Mouse (Mus musculus): Measurements from ENCODE around the gene Gtf2h3. TPM values are rescaled to one million over a fixed set of nuclear protein-coding genes. Genes with fewer than 3 reads are reported as not detected.
"Not testable (repeated sequence)": the region's sequence is repeated elsewhere in the genome, so short reads cannot be mapped to it uniquely, and the experiment has no call there.

The Gtf2h3 gene
- polyA plus RNA-seq, 1 experiment from 2014 or later = 30.8 TPM

DNA sequence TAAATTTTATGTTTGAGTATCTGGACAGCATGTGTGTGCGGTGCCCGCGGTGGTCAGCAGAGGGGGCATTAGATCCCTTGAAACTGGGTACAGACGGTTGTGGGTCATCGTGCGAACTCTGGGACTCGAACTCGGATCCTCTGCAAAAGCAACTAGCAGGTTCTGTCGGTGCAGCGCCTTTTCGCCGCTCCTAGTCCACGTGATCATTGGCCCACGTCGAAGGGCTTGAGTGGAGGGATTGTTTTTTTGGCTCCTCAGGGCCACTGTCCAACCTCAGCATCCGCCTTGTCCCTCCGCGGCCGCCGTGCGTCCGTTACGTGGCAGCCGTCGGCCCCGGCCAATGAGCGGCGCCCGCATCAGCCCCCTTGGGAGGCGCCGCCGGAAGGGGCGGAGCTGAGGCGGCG, 38.6 kb upstream of the Gtf2h3 start, which contains the start of gene Tmed2:
Tmed2 (plus strand) TSS at position 313 of the 404 bp plus-strand sequence.
- Histone ChIP-seq H3K27me3 (no peaks in the 10 kb centered on the region), H3K4me2 (peak within 1 kb of the TSS; percentile 79), H3K36me3 (peaks cover 32% of the 10 kb centered on the region), H3K27ac (peak within 1 kb of the TSS; percentile 87), H3K4me3 (replicated peaks) (peak within 1 kb of the TSS; percentile 96), H3K9ac (peak within 1 kb of the TSS; percentile 96), H3K9me3 (replicated peaks) (no peaks in the 10 kb centered on the region), H3K4me1 (replicated peaks) (peaks cover 38% of the 10 kb centered on the region)
- DNase-seq = peak; percentile 92
- peak; percentile 90 for ATAC-seq (ENCODE audit: low read depth)
- under 1% methylated on average over 35 of the region's 35 CpGs for WGBS (ENCODE audit: insufficient replicate concordance)

DNA sequence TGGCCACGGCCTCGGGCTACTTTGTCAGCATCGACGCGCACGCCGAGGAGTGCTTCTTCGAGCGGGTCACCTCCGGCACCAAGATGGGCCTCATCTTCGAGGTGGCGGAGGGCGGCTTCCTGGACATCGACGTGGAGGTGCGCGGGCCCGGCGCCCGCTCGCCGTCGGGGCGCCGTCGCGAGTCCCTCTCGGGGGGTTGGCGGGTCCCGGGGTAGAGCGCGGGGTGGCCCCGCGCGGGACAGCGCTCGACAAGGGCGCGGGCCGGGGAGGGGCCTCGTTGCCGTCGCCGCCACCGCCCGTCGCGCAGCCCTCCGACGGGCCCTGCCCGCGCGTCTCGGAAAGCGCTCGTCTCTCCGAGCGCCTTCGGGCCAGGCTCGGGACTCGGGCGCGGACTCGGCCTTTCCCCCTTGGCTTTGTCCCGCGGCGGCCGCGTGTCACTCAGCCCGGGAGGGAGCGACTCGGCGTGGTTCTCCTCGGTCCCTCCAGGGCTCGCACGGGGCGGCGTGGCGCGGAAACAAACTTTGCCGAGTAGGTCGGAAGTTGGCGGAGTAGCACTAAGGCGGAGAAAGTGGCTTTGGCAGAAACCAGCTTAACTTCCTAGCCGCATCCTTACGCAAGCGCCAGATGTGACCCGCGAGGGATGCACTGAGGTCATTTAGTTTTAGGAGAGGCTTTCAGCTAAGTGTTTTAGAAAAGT, 37.9 kb upstream of the Gtf2h3 start:
- peak; percentile 84 for ATAC-seq (ENCODE audit: low read depth)
- H3K4me1 ChIP-seq (replicated peaks) = peaks cover 38% of the 10 kb centered on the region
- no peaks in the 10 kb centered on the region for H3K9me3 ChIP-seq (replicated peaks)
- DNase-seq = peak; percentile 64
- peak overlapping the region; percentile 79 for H3K4me2 ChIP-seq
- peak overlapping the region; percentile 96 for H3K9ac ChIP-seq
- peak overlapping the region; percentile 96 for H3K4me3 ChIP-seq (replicated peaks)
- under 1% methylated on average over 83 of the region's 89 CpGs for WGBS (ENCODE audit: insufficient replicate concordance)
- H3K36me3 ChIP-seq = peaks cover 39% of the 10 kb centered on the region
- peak overlapping the region; percentile 87 for H3K27ac ChIP-seq
- H3K27me3 ChIP-seq = no peaks in the 10 kb centered on the region

DNA sequence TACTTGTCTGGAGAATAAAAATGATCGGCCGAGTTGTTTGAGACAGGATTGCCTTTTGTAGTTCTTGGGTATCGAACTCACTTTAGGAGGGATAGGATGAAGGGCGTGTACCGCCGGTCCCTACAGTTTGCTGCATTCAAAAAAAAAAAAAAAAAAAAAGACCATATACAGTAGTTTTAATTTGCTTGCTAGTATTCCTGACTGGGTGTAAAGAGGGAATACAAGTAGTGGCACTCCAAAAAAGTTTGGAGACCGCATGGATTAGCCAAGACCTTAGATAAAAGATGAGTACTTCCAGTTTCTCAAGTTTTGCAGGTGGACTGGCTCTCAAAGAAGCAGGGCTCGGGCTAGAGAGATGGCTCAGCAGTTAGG, 37.4 kb upstream of the Gtf2h3 start:
- no peak for ATAC-seq (ENCODE audit: low read depth)
- peaks cover 37% of the 10 kb centered on the region for H3K4me1 ChIP-seq (replicated peaks)
- DNase-seq = no peak
- WGBS (ENCODE audit: insufficient replicate concordance) = 7% methylated on average over 8 of the region's 8 CpGs
- H3K9ac ChIP-seq = peak overlapping the region; percentile 96
- no peaks in the 10 kb centered on the region for H3K27me3 ChIP-seq
- H3K27ac ChIP-seq = peak overlapping the region; percentile 87
- H3K9me3 ChIP-seq (replicated peaks) = no peaks in the 10 kb centered on the region
- H3K4me2 ChIP-seq = peak overlapping the region; percentile 79
- peak overlapping the region; percentile 96 for H3K4me3 ChIP-seq (replicated peaks)
- peaks cover 44% of the 10 kb centered on the region for H3K36me3 ChIP-seq

DNA sequence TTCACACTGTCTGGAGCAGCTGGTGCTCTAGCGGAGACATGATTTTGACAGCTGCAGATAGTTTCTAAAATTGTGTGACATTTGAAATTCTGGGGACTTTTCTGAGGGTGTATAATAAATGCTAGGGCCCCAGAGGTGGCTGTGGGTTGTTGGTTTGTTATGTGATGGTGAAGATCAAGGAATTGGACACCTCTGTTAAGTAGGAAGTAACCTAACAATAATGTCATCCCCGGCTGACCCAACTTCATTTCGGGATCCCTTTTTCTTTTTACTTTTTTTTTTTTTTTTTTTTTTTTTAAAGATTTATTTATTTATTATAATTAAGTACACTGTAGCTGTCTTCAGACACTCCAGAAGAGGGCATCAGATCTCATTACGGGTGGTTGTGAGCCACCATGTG, 28.2 kb upstream of the Gtf2h3 start:
- WGBS (ENCODE audit: insufficient replicate concordance) = 76% methylated on average over 4 of the region's 4 CpGs
- not testable (repeated sequence) for H3K4me2 ChIP-seq; H3K9me3 ChIP-seq (replicated peaks); H3K9ac ChIP-seq; ATAC-seq (ENCODE audit: low read depth); H3K27ac ChIP-seq; DNase-seq; H3K4me3 ChIP-seq (replicated peaks); H3K27me3 ChIP-seq
- Histone ChIP-seq H3K4me1 (replicated peaks) (peaks cover 22% of the 10 kb centered on the region), H3K36me3 (peaks cover 52% of the 10 kb centered on the region)

DNA sequence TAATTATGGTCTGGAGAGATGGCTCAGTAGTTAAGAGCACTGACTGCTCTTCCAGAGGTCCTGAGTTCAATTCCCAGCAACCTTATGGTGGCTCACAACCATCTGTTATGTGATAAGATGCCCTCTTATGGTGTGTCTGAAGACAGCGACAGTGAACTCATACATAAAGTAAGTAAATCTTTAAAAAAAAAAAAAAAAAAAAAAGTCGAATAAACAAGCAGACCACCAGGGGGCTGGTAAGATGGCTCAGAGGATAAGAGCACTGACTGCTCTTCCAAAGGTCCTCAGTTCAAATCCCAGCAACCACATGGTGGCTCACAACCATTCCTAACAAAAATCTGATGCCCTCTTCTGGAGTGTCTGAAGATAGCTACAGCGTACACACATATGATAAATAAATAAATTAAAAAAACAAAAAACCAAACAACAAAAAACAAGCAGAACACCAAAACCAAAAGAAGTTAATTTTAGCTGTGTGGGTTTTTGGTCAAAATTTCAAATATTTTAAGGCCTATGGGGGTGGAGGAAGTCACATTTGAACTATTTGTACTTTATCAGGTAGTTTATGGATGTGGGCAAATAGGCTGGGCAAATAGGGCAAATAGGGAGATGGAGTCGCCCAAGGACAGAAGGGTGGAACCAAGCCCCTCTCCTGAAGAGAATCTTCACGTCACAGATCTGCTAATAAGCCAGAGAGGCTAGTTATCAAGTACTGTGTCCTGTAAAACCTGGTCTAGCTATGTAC, 27.4 kb upstream of the Gtf2h3 start:
- Histone ChIP-seq H3K4me3 (replicated peaks) (peak overlapping the region; percentile 94), H3K4me2 (peak overlapping the region; percentile 87), H3K27ac (peak overlapping the region; percentile 85), H3K9ac (peak overlapping the region; percentile 87), H3K36me3 (peaks cover 52% of the 10 kb centered on the region), H3K4me1 (replicated peaks) (peaks cover 22% of the 10 kb centered on the region)
- not testable (repeated sequence) for DNase-seq; ATAC-seq (ENCODE audit: low read depth); H3K9me3 ChIP-seq (replicated peaks); H3K27me3 ChIP-seq
- 30% methylated on average over 5 of the region's 5 CpGs for WGBS (ENCODE audit: insufficient replicate concordance)

DNA sequence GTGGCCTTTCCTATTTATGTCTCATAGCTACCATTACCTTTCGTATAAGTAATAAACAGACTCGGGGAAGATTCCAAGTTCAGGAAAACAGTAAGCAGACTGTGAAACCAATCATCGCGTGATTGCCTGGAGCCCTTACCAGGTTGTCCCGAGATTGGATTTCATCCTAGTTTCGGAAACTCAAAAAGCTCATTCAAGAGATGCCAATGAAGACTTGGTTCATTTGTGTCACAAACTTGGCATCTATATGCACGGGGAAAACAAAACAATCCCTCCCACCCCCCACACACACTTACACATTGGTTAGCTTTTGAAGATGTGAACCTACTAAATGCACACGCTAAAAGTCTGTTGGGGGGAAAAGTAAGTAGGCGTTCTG, 26.9 kb upstream of the Gtf2h3 start:
- Histone ChIP-seq H3K9me3 (replicated peaks) (no peaks in the 10 kb centered on the region), H3K4me2 (peak overlapping the region; percentile 87), H3K4me3 (replicated peaks) (peak overlapping the region; percentile 94), H3K27me3 (no peaks in the 10 kb centered on the region), H3K27ac (peak overlapping the region; percentile 85), H3K36me3 (peaks cover 52% of the 10 kb centered on the region), H3K9ac (peak overlapping the region; percentile 87), H3K4me1 (replicated peaks) (peaks cover 22% of the 10 kb centered on the region)
- 8% methylated on average over 9 of the region's 9 CpGs for WGBS (ENCODE audit: insufficient replicate concordance)
- ATAC-seq (ENCODE audit: low read depth) = peak; percentile 4; the same call in 1 of the 2 replicates
- DNase-seq = no peak

DNA sequence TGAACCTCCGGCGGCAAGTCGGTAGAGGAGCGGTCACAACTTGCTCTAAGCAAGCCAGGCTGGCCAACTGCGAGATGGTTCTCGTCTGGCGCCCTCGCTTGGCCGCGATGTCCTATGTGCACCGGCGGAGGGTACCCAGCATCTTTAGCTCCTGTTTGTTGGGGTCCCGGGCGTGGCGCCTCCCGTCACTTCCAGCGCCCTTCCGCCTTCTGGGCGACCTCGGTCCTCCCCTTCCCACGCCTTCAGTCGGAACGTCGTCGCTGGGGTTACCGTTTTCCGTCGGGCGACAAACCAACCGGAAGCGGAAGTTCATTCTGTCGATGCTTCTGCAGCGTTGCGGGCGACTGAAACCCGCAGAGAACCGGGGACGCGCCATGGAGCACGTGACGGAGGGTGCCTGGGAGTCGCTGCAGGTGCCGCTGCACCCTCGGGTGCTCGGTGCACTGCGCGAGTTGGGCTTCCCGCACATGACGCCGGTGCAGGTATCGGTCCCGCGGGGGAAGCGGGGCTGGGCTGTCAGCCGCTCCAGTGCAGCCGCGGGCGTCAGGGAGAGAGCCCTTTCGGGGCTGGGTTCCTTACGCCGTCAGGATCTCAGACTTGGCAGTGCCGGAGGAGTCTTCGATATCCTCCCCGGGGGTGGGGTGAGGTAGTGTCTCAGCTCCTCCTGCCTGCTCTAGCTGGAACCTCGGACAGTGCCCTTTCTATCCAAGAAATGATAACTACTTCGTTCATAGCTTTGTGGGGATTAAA, 26.2 kb upstream of the Gtf2h3 start, which contains the start of gene Ddx55:
Ddx55 (plus strand) TSS at position 307 of the 750 bp plus-strand sequence.
- H3K27ac ChIP-seq = peak within 1 kb of the TSS; percentile 85
- H3K4me2 ChIP-seq = peak within 1 kb of the TSS; percentile 87
- H3K9me3 ChIP-seq (replicated peaks) = no peaks in the 10 kb centered on the region
- WGBS (ENCODE audit: insufficient replicate concordance) = under 1% methylated on average over 66 of the region's 66 CpGs
- H3K27me3 ChIP-seq = no peaks in the 10 kb centered on the region
- peaks cover 50% of the 10 kb centered on the region for H3K36me3 ChIP-seq
- DNase-seq (peak; percentile 85), ATAC-seq (ENCODE audit: low read depth) (peak; percentile 88)
- peak within 1 kb of the TSS; percentile 94 for H3K4me3 ChIP-seq (replicated peaks)
- H3K9ac ChIP-seq = peak within 1 kb of the TSS; percentile 87
- peaks cover 22% of the 10 kb centered on the region for H3K4me1 ChIP-seq (replicated peaks)

DNA sequence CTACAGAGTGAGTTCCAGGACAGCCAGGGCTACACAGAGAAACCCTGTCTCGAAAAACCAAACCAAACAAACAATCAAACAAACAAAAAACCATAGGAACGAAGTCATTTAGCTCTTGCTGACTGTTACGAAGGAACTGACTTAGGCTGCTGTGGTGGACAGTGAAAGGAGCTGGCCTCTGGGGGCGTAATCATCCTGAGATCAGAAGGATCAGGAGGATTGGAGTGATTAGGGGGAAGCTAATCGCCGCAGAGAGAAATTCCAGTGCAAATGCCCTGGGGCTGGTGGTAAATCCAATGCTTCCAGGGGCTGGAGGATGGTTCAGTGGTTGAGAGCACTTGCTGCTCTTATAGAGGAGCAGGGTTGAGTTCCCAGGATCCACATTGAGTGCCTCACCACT, 25.3 kb upstream of the Gtf2h3 start:
- peak overlapping the region; percentile 94 for H3K4me3 ChIP-seq (replicated peaks)
- H3K9me3 ChIP-seq (replicated peaks) = no peaks in the 10 kb centered on the region
- H3K27me3 ChIP-seq = no peaks in the 10 kb centered on the region
- peak overlapping the region; percentile 87 for H3K4me2 ChIP-seq
- WGBS (ENCODE audit: insufficient replicate concordance) = 57% methylated on average over 6 of the region's 6 CpGs
- H3K36me3 ChIP-seq = peaks cover 50% of the 10 kb centered on the region
- H3K4me1 ChIP-seq (replicated peaks) = peaks cover 22% of the 10 kb centered on the region
- ATAC-seq (ENCODE audit: low read depth) (no peak), DNase-seq (no peak)
- no peak overlapping the region for H3K27ac ChIP-seq
- H3K9ac ChIP-seq = peak overlapping the region; percentile 87

DNA sequence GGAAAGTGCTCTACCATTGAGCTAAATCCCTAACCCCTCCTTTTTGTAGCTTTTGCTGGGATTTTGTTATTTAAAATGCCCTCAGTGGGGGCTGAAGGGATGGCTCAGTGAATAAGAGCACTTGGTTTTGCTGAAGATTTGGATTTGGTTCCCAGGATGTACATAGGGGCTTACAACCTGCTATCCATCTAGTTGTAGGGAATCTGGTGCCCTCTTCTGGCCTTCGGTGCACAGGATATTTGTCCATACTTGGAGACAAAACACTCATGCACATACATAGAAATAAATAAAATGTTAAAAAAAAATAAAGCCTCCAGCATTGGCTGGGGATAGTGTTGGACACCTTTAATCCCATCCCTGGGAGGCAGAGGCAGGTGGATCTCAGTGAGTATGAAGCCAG, 23.8 kb upstream of the Gtf2h3 start:
- no peak for ATAC-seq (ENCODE audit: low read depth)
- no peak for DNase-seq
- no peak overlapping the region for H3K27ac ChIP-seq
- H3K4me2 ChIP-seq = no peak overlapping the region
- WGBS (ENCODE audit: insufficient replicate concordance) = 81% methylated on average over 1 of the region's 1 CpGs
- peaks cover 22% of the 10 kb centered on the region for H3K4me1 ChIP-seq (replicated peaks)
- H3K9ac ChIP-seq = no peak overlapping the region
- H3K36me3 ChIP-seq = peaks cover 62% of the 10 kb centered on the region
- H3K4me3 ChIP-seq (replicated peaks) = no peak overlapping the region
- H3K27me3 ChIP-seq = no peaks in the 10 kb centered on the region
- H3K9me3 ChIP-seq (replicated peaks) = no peaks in the 10 kb centered on the region

DNA sequence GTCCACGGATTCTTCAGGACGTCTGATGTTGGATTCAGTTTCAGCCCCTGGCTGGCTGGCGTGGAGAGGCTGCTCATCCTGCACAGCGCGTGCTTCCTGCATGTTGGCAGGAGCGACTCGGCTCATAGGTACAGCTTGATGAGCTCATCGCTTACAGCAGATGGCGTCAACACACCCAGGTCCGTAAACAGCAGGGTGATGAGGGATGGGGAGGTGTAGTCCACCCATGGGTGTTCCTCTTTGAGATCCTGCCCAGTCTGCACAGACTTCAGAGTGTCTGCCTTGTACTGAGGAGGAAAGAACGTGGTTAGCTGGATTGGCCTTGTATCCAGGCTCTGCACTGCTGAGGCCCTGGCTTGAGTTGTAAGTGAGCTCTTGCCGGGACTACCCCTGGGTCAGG, 7.9 kb upstream of the Gtf2h3 start:
- peaks cover 99% of the 10 kb centered on the region for H3K36me3 ChIP-seq
- DNase-seq (no peak), ATAC-seq (ENCODE audit: low read depth) (no peak)
- H3K9ac ChIP-seq = no peak overlapping the region
- H3K4me2 ChIP-seq = no peak overlapping the region
- H3K27ac ChIP-seq = no peak overlapping the region
- H3K9me3 ChIP-seq (replicated peaks) = no peaks in the 10 kb centered on the region
- no peaks in the 10 kb centered on the region for H3K4me1 ChIP-seq (replicated peaks)
- H3K4me3 ChIP-seq (replicated peaks) = no peak overlapping the region
- WGBS (ENCODE audit: insufficient replicate concordance) = 79% methylated on average over 12 of the region's 12 CpGs
- no peaks in the 10 kb centered on the region for H3K27me3 ChIP-seq

DNA sequence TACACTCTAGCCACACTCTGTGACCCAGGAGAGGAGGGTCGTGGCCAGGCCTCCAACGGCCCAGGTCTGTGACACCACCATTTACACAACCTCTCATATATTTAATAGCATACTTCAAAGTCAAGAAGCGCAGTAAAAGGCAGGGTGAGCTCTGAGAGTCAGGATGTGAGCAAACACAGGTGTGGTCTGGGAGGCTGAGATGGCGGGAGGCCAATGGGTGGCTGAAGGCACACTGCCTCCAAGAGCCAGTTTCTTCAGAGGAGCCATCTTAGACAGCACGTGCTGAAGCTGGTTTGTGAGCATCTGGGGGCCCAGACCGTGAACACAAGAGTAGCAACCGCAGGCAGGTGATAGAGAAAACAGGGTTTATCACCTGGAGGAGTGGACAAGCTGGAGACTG, 3.5 kb upstream of the Gtf2h3 start:
- ATAC-seq (ENCODE audit: low read depth) = no peak
- no peak for DNase-seq
- H3K9ac ChIP-seq = no peak overlapping the region
- H3K36me3 ChIP-seq = peaks cover 74% of the 10 kb centered on the region
- WGBS (ENCODE audit: insufficient replicate concordance) = 84% methylated on average over 7 of the region's 7 CpGs
- H3K27ac ChIP-seq = no peak overlapping the region
- H3K4me3 ChIP-seq (replicated peaks) = no peak overlapping the region
- no peaks in the 10 kb centered on the region for H3K27me3 ChIP-seq
- H3K9me3 ChIP-seq (replicated peaks) = no peaks in the 10 kb centered on the region
- peaks cover 26% of the 10 kb centered on the region for H3K4me1 ChIP-seq (replicated peaks)
- H3K4me2 ChIP-seq = no peak overlapping the region

Measured in liver, embryonic 13.5 days (tissue).